Mouse (Mus musculus): ENCODE results near the gene Nos1ap.

DNA sequence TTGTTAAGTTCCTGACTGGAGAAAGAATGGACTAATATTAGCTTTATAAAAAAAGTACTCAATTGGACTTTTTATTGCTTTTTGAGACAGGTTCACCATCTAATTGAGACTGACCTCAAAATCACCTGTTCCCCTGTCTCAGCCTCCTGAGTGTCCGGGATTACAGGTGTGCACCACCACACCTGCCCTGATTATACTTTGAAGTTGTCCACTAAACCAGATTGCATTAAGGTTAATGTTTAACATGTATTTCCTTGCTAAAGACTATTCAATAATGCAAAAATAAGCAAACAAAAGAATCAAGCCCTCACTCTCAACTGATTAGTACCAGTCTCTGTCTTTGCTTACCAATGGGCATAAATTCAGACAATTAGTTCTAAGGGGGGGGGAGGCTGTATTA lies 74.2 kb downstream of the Nos1ap start:
- TF ChIP-seq USF1 (IDR thresholded peaks at IDR 0.05; ENCODE audit: low read depth) (no peak), CTCF (IDR thresholded peaks at IDR 0.05; ENCODE audit: control insufficient read depth, insufficient read depth, insufficient read length) (no peak), MAX (IDR thresholded peaks at IDR 0.05) (no peak), CEBPB (IDR thresholded peaks at IDR 0.05; ENCODE audit: low read depth) (no peak), MYOG (IDR thresholded peaks at IDR 0.05; ENCODE audit: control insufficient read depth, extremely low read depth, insufficient read length) (no peak), MYOD1 (IDR thresholded peaks at IDR 0.05; ENCODE audit: control insufficient read depth, insufficient read length, low read depth) (no peak)

Measured in C2C12 (cell line).